Mouse (Mus musculus) midbrain, embryonic 11.5 days (tissue): ENCODE measurements around the gene Prss21. TPM values are rescaled to one million over a fixed set of nuclear protein-coding genes. Genes with fewer than 3 reads are reported as not detected.
A peak's percentile ranks its signal among the peaks of the same experiment; 100 is the strongest.

Experiments used
- ATAC-seq: fragments of 200-750 bp; cut with Nextera tagmentation; 2 replicates; pipeline ENCODE4 v1.8.0; 2017; ENCODE audit warnings: moderate TSS enrichment, moderate library complexity; ENCODE audit not compliant: low FRiP score
- DNase-seq: peaks from one replicate; pipeline ENCODE4 v3.0.0; 2015; ENCODE audit warnings: low spot score; ENCODE audit errors: missing footprints
- H3K27ac ChIP-seq: fragments of 300-500 bp; sonication (generic); 2 replicates; pipeline ENCODE4 v1.5.1; 2014; ENCODE audit warnings: low read depth, low read length
- H3K27me3 ChIP-seq: fragments of 300-500 bp; sonication (generic); 2 replicates; pipeline ENCODE4 v1.6.1; 2014; ENCODE audit warnings: mild to moderate bottlenecking, low read length, moderate library complexity, mixed read lengths; ENCODE audit not compliant: control insufficient read depth, insufficient read depth
- H3K36me3 ChIP-seq: fragments of 300-500 bp; sonication (generic); 2 replicates; pipeline ENCODE4 v1.6.1; 2014; ENCODE audit warnings: mild to moderate bottlenecking, low read length, moderate library complexity, mixed read lengths; ENCODE audit not compliant: control insufficient read depth, insufficient read depth
- H3K4me1 ChIP-seq: fragments of 300-500 bp; sonication (generic); 2 replicates; pipeline ENCODE4 v1.6.1; 2014; ENCODE audit warnings: low read length; ENCODE audit not compliant: control insufficient read depth, insufficient read depth
- H3K4me2 ChIP-seq: fragments of 300-500 bp; sonication (generic); 2 replicates; pipeline ENCODE4 v1.6.1; 2014; ENCODE audit warnings: mild to moderate bottlenecking, moderate library complexity
- H3K4me3 ChIP-seq: fragments of 300-500 bp; sonication (generic); 2 replicates; pipeline ENCODE4 v1.5.1; 2014; ENCODE audit warnings: low read depth, low read length
- H3K9ac ChIP-seq: fragments of 300-500 bp; sonication (generic); 2 replicates; pipeline ENCODE4 v1.6.1; 2014; ENCODE audit warnings: low read length
- H3K9me3 ChIP-seq: fragments of 300-500 bp; sonication (generic); 2 replicates; pipeline ENCODE4 v1.6.1; 2016; ENCODE audit warnings: low read length; ENCODE audit not compliant: control insufficient read depth
- whole genome bisulfite sequencing: fragments of 180-500 bp; shearing (Covaris S2); extraction: QIAGEN DNeasy Blood & Tissue Kit; methylation state at CpG from one replicate; pipeline ENCODE4 v1.1.7; 2014; 5-methylcytosine and 5-hydroxymethylcytosine counted together
- polyA plus RNA-seq: library from polyadenylated mRNA; unstranded; fragments of >200 nt; fragmentation: Nextera tagmentation; extraction: Ambion mirVana; gene quantifications from 2 replicates; pipeline ENCODE4 v1.2.1, GENCODE M21; 2014

Gene Prss21
- polyA plus RNA-seq = not detected in 2 replicates

- no peaks in the 10 kb centered on the region for H3K36me3 ChIP-seq
- H3K9ac ChIP-seq = no peak within 1 kb of the TSS
- no peak within 1 kb of the TSS for H3K4me2 ChIP-seq
- no peak within 1 kb of the TSS for H3K4me3 ChIP-seq
- no peak for ATAC-seq
- no peak for DNase-seq
- no peaks in the 10 kb centered on the region for H3K27me3 ChIP-seq
- H3K27ac ChIP-seq = no peak within 1 kb of the TSS
- 84% methylated on average over 15 of the region's 15 CpGs for WGBS
- no peaks in the 10 kb centered on the region for H3K9me3 ChIP-seq
- no peaks in the 10 kb centered on the region for H3K4me1 ChIP-seq
Measured at GRCm38 (mm10) chr17:23867756-23868155, at the start of gene Prss21. Gene Prss21, plus strand, starts transcription at chr17:23868056.

DNA sequence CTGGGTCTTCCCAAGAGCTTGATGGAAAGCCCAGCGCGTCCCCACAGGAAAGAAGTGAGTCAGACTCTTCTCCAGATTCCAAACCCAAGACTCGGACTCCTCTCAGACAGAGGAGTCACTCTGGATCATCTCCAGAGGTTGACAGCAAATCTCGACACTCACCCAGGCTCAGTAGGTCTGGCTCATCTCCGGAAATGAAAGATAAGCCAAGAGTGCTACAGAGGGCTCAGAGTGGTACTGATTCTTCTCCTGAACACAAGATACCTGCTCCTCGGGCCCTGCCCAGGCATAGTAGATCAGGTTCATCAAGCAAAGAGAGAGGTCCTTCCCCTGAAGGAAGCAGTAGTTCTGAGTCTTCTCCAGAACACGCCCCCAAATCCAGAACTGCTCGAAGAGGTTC is 49.3 kb upstream of the Prss21 start:
- Histone ChIP-seq H3K4me3 (no peak overlapping the region), H3K9me3 (peaks cover 14% of the 10 kb centered on the region), H3K9ac (no peak overlapping the region), H3K27ac (no peak overlapping the region), H3K36me3 (peaks cover 88% of the 10 kb centered on the region), H3K27me3 (no peaks in the 10 kb centered on the region), H3K4me2 (no peak overlapping the region), H3K4me1 (no peaks in the 10 kb centered on the region)
- WGBS = over 99% methylated on average over 8 of the region's 8 CpGs
- DNase-seq = no peak
- no peak for ATAC-seq

DNA sequence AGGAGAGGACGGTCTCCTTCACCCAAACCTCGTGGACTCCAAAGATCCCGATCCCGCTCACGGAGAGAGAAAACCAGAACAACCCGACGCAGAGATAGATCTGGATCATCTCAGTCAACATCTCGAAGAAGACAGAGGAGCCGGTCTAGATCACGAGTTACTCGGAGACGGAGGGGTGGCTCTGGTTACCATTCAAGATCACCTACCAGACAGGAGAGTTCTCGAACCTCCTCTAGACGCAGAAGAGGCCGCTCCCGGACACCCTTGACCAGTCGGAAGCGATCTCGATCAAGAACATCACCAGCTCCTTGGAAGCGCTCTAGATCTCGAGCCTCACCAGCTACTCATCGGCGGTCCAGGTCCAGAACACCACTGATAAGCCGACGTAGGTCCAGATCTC is 48.6 kb upstream of the Prss21 start:
- Histone ChIP-seq H3K4me2 (no peak overlapping the region), H3K4me3 (no peak overlapping the region), H3K27me3 (no peaks in the 10 kb centered on the region), H3K9ac (no peak overlapping the region), H3K27ac (no peak overlapping the region), H3K36me3 (peaks cover 88% of the 10 kb centered on the region), H3K4me1 (no peaks in the 10 kb centered on the region), H3K9me3 (peaks cover 14% of the 10 kb centered on the region)
- 96% methylated on average over 25 of the region's 25 CpGs for WGBS
- ATAC-seq = no peak
- no peak for DNase-seq

- Histone ChIP-seq H3K36me3 (peaks cover 85% of the 10 kb centered on the region), H3K4me1 (no peaks in the 10 kb centered on the region), H3K27me3 (no peaks in the 10 kb centered on the region), H3K4me2 (no peak overlapping the region), H3K4me3 (no peak overlapping the region), H3K9me3 (peaks cover 12% of the 10 kb centered on the region), H3K27ac (no peak overlapping the region), H3K9ac (no peak overlapping the region)
- WGBS = 98% methylated on average over 5 of the region's 5 CpGs
- DNase-seq = no peak
- no peak for ATAC-seq
Measured at GRCm38 (mm10) chr17:23820731-23821130, 47.1 kb upstream of the Prss21 start.

DNA sequence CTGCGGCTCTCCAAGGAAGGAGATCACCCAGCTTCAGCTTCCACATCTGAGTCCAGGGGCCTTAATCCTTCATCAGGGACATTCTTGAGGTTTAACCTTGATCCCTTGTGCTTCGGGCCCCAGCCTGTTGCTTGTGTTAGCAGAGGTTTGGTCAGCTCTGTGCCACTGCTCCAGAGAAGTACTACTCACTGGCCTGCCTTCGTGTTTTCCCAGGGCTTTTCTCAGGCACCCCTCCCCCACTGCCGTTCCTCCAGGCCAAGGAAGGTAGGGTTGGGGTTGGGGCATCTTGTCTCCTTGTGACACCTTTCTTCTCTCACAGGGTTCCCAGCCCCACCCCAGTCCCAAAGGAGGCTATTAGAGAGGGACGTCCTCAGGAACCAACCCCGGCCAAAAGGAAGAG is 45.8 kb upstream of the Prss21 start:
- no peak overlapping the region for H3K4me2 ChIP-seq
- H3K4me1 ChIP-seq = no peaks in the 10 kb centered on the region
- 82% methylated on average over 6 of the region's 6 CpGs for WGBS
- H3K9ac ChIP-seq = no peak overlapping the region
- H3K27me3 ChIP-seq = no peaks in the 10 kb centered on the region
- H3K36me3 ChIP-seq = peaks cover 76% of the 10 kb centered on the region
- no peak for ATAC-seq
- H3K4me3 ChIP-seq = no peak overlapping the region
- peaks cover 12% of the 10 kb centered on the region for H3K9me3 ChIP-seq
- no peak overlapping the region for H3K27ac ChIP-seq
- no peak for DNase-seq

- H3K4me2 ChIP-seq = no peak overlapping the region
Measured at GRCm38 (mm10) chr17:23823018-23823417, 44.8 kb upstream of the Prss21 start.

DNA sequence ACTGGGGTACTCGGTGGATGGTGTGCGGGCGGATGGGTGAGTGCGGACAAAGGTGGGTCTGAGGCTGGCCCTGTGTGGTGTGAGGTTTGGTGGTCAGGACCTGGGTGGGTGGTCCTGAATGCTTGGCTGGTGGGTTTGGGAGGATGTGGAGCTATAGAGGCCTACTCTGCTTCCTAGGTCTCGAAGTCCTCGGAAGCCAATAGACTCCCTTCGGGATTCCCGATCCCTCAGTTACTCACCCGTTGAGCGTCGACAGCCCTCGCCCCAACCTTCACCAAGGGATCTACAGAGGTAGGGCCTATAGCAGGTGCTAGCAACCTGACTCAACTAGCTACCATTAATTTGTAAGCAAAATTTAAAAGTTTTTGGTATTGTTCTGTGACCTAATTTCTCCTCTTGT is 44.2 kb upstream of the Prss21 start:
- Histone ChIP-seq H3K9me3 (peaks cover 1% of the 10 kb centered on the region; the same call in 1 of the 2 replicates), H3K36me3 (peaks cover 60% of the 10 kb centered on the region)

More at GRCm38 (mm10) chr17:23823018-23823417, 44.8 kb upstream of the Prss21 start:
- Histone ChIP-seq H3K36me3 (peaks cover 66% of the 10 kb centered on the region), H3K27me3 (no peaks in the 10 kb centered on the region), H3K9me3 (peaks cover 7% of the 10 kb centered on the region; the same call in 1 of the 2 replicates), H3K9ac (no peak overlapping the region), H3K27ac (no peak overlapping the region), H3K4me1 (peaks cover 7% of the 10 kb centered on the region), H3K4me3 (no peak overlapping the region)
- ATAC-seq (no peak), DNase-seq (no peak)
- 85% methylated on average over 16 of the region's 16 CpGs for WGBS

GRCm38 (mm10) chr17:23825591-23825990 is 42.3 kb upstream of the Prss21 start:
- Histone ChIP-seq H3K27ac (no peak overlapping the region), H3K36me3 (peaks cover 41% of the 10 kb centered on the region), H3K4me3 (no peak overlapping the region), H3K27me3 (no peaks in the 10 kb centered on the region), H3K9me3 (no peaks in the 10 kb centered on the region), H3K9ac (no peak overlapping the region), H3K4me1 (peaks cover 9% of the 10 kb centered on the region), H3K4me2 (no peak overlapping the region)
- WGBS = 94% methylated on average over 4 of the region's 4 CpGs
- ATAC-seq (no peak), DNase-seq (no peak)

More for the DNA sequence above, 44.2 kb upstream of the Prss21 start:
- peaks cover 7% of the 10 kb centered on the region for H3K4me1 ChIP-seq
- no peak overlapping the region for H3K4me2 ChIP-seq
- no peak for DNase-seq
- H3K4me3 ChIP-seq = no peak overlapping the region
- no peaks in the 10 kb centered on the region for H3K27me3 ChIP-seq
- WGBS = 93% methylated on average over 12 of the region's 12 CpGs
- ATAC-seq = peak; percentile 34; the same call in 1 of the 2 replicates
- no peak overlapping the region for H3K27ac ChIP-seq
- no peak overlapping the region for H3K9ac ChIP-seq

GRCm38 (mm10) chr17:23828271-23829001 is 39.4 kb upstream of the Prss21 start:
- Histone ChIP-seq H3K27me3 (no peaks in the 10 kb centered on the region; the same call in 1 of the 2 replicates), H3K9ac (peak overlapping the region; percentile 90), H3K27ac (peak overlapping the region; percentile 77), H3K4me1 (peaks cover 9% of the 10 kb centered on the region), H3K9me3 (no peaks in the 10 kb centered on the region), H3K4me3 (peak overlapping the region; percentile 81), H3K36me3 (peaks cover 21% of the 10 kb centered on the region), H3K4me2 (peak overlapping the region; percentile 56)
- under 1% methylated on average over 47 of the region's 47 CpGs for WGBS
- ATAC-seq (peak; percentile 86), DNase-seq (peak; percentile 94)
